Mouse (Mus musculus): ENCODE data around the gene Spef1.
"Not testable (repeated sequence)": the region's sequence is repeated elsewhere in the genome, so short reads cannot be mapped to it uniquely, and the experiment has no call there.

Gene Spef1

GRCm38 (mm10) chr2:131186771-131187601 lies at the start of gene Spef1, which contains the start of gene Cdc25b:
Gene Spef1, minus strand, starts transcription at chr2:131187282.
Gene Cdc25b, plus strand, starts transcription at chr2:131186949.
- DNase-seq (ENCODE audit: low spot score), result peak; percentile 85

- DNase-seq (ENCODE audit: low spot score), result no peak
Observed at GRCm38 (mm10) chr2:131234970-131235635, 48.0 kb upstream of the Spef1 start.

GRCm38 (mm10) chr2:131234127-131234650 lies 47.1 kb upstream of the Spef1 start:
- DNase-seq (ENCODE audit: low spot score), result no peak

GRCm38 (mm10) chr2:131233307-131234126 lies 46.4 kb upstream of the Spef1 start, which contains the start of gene Mavs:
Gene Mavs, plus strand, starts transcription at chr2:131234063.
- DNase-seq (ENCODE audit: low spot score), result peak; percentile 97

- DNase-seq (ENCODE audit: low spot score), result no peak
Observed at GRCm38 (mm10) chr2:131232558-131232957, 45.5 kb upstream of the Spef1 start.

GRCm38 (mm10) chr2:131227243-131227642 lies 40.2 kb upstream of the Spef1 start:
- DNase-seq (ENCODE audit: low spot score), result no peak

- DNase-seq (ENCODE audit: low spot score), result not testable (repeated sequence)
Observed at GRCm38 (mm10) chr2:131226669-131227068, 39.6 kb upstream of the Spef1 start.

DNA sequence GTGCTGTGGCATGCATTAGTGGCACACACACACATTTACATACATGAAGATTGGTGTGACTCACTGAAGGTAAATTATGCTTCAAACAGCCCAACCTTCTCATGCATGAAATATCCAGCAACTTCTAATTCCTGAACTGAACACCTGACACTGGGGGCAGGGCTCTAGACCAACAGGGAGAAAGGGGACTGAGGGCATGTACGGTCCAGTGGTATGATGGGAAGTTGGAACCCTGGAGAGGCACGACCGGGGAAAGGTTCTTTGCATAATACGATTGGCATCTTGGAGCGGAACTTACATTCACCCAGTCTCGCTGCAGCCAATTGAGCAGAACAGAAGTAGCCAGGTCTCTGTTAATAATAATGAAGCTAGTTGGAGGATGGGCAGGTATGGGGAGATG lies 38.1 kb upstream of the Spef1 start:
- DNase-seq (ENCODE audit: low spot score), result no peak

- DNase-seq (ENCODE audit: low spot score), result no peak
Observed at GRCm38 (mm10) chr2:131223569-131223968, 36.5 kb upstream of the Spef1 start.

GRCm38 (mm10) chr2:131222562-131222961 lies 35.5 kb upstream of the Spef1 start:
- DNase-seq (ENCODE audit: low spot score), result no peak

GRCm38 (mm10) chr2:131221853-131222515 lies 34.9 kb upstream of the Spef1 start:
- no peak for DNase-seq (ENCODE audit: low spot score)

DNA sequence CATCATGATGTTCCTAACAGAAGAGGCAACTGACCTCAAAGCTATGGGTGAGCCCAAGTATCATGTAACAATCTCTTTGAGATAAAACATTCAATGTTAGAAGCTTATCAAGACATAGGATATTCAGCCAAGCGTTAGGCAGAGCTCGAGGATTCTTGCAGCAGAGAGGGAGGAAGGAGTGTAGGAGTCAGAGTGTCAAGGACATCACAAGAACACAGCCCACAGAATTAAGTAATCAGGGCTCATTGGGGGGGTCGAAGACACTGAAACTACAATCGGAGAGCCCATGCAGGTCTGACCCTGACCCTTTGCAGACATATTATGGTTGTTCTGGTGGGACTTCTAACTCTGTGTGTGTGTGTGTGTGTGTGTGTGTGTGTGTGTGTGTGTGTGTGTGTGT lies 32.9 kb upstream of the Spef1 start:
- DNase-seq (ENCODE audit: low spot score), result no peak

- no peak for DNase-seq (ENCODE audit: low spot score)
Observed at GRCm38 (mm10) chr2:131215941-131216858, 29.1 kb upstream of the Spef1 start.

- DNase-seq (ENCODE audit: low spot score), result no peak
Observed at GRCm38 (mm10) chr2:131213773-131214172, 26.7 kb upstream of the Spef1 start.

- DNase-seq (ENCODE audit: low spot score), result no peak
Observed at GRCm38 (mm10) chr2:131211026-131211615, 24.0 kb upstream of the Spef1 start.

DNA sequence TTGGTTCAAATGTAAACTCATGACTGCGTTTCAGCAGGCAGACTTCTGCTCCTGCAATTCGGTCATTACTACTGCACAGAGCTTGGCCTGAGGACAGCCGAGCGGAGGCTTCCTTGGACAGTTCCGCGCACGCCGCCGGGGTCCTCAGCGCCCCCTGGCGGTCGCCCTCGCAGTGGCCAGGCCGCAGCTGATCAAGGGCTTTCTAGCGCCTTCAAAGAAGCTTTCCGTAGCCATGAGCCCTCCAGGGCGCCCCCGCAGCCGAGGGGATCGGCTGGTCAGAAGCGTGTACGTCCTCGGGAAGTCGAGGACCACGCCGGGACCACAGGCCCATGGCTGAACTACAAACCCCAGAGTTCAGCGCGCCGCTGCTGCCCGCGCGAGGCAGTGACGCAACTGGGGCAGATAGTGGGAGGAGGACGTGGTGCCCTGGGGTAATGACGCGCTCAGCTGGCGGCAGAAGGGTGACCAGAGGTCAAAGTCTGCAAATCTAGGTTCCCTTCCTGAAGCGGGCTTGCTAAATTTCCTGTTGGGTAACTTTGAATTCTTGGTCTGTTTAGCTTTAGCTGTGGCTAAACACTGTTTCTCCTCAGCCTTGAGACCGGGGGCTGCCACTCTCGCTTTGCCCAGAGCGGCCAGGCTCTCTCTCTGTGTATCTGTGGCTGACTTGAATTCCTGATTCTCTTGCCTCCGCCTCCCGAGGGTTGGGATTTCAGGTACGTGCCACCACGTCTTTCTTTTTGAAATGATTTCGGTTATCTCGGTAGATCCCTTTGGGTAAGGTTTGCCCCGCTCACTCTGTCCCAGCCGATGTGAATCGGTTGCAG lies 23.1 kb upstream of the Spef1 start:
- DNase-seq (ENCODE audit: low spot score), result peak; percentile 94

GRCm38 (mm10) chr2:131209125-131209795 lies 22.2 kb upstream of the Spef1 start:
- no peak for DNase-seq (ENCODE audit: low spot score)

DNA sequence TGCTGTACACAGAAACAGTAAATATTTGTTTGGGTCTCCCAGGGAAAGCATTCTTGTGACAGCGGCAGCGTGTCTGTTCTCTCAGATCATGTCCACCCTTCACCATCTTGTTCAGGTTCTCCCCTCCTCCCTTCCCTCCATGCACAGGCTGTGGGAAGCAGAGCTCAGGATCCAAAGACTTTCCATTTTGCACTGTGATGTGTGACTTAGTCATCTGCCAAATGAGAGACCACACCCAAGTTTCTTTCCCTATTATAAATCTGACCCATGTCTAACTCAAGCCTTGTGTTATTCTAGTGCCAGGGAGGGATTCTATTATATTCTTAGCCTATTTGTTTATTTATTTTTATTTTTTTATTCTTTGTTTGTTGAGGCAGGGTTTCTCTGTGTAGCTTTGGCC lies 21.3 kb upstream of the Spef1 start:
- DNase-seq (ENCODE audit: low spot score), result no peak

DNA sequence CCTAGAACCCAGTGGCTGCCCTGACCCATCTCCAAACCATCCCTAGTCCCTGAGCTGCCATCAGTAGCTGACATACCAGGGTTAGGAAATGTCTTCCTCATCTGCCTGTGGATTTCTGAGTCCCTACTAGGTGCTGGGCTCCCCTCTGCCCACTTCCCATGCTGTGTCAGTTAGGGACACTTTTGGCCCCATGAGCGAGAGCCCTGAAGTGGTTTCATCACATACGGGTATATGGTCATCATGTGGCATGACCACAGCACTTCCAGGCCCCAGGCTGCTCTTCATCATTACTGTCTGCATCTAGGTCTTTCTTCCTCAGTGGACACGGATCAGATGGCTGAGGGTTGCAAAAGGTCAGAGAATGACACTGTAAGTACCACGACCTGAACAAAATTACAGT lies 19.7 kb upstream of the Spef1 start, which contains the start of gene Ap5s1:
TSS of gene Ap5s1 (plus strand) at position 301 of the 400 bp plus-strand sequence.
- no peak for DNase-seq (ENCODE audit: low spot score)

Measured in retina, embryonic 14.5 days (tissue).